Mouse (Mus musculus) kidney, embryonic 15.5 days (tissue): ENCODE results near the gene Eed. TPM values are rescaled to one million over a fixed set of nuclear protein-coding genes. Genes with fewer than 3 reads are reported as not detected.
A peak's percentile ranks its signal among the peaks of the same experiment; 100 is the strongest.
"Not testable (repeated sequence)": the region's sequence is repeated elsewhere in the genome, so short reads cannot be mapped to it uniquely, and the experiment has no call there.

Source experiments
- ATAC-seq: fragments of 200-750 bp; cut with Nextera tagmentation; replicated peaks from 2 replicates; pipeline ENCODE4 v1.8.0; 2017; ENCODE audit warnings: moderate TSS enrichment; ENCODE audit not compliant: low FRiP score
- H3K27ac ChIP-seq: fragments of 300-500 bp; sonication (generic); 2 replicates; pipeline ENCODE4 v1.5.1; 2015; ENCODE audit warnings: mild to moderate bottlenecking, inconsistent platforms
- H3K27me3 ChIP-seq: fragments of 300-500 bp; sonication (generic); 2 replicates; pipeline ENCODE4 v1.6.1; 2015; ENCODE audit warnings: inconsistent platforms
- H3K36me3 ChIP-seq: fragments of 300-500 bp; sonication (generic); 2 replicates; pipeline ENCODE4 v1.6.1; 2015; ENCODE audit warnings: inconsistent platforms
- H3K4me1 ChIP-seq: fragments of 300-500 bp; sonication (generic); 2 replicates; pipeline ENCODE4 v1.6.1; 2015; ENCODE audit warnings: inconsistent platforms
- H3K4me2 ChIP-seq: fragments of 300-500 bp; sonication (generic); 2 replicates; pipeline ENCODE4 v1.6.1; 2015; ENCODE audit warnings: moderate library complexity, mild to moderate bottlenecking, inconsistent platforms
- H3K4me3 ChIP-seq: fragments of 300-500 bp; sonication (generic); replicated peaks from 2 replicates; pipeline ENCODE4 v1.5.1; 2015; ENCODE audit warnings: mild to moderate bottlenecking, inconsistent platforms
- H3K9ac ChIP-seq: fragments of 300-500 bp; sonication (generic); 2 replicates; pipeline ENCODE4 v1.6.1; 2015; ENCODE audit warnings: mild to moderate bottlenecking, inconsistent platforms
- H3K9me3 ChIP-seq: fragments of 300-500 bp; sonication (generic); replicated peaks from 2 replicates; pipeline ENCODE4 v1.6.1; 2016; ENCODE audit warnings: inconsistent platforms
- WGBS: fragments of 180-500 bp; shearing (Covaris S2); methylation state at CpG from one replicate; pipeline ENCODE4 v1.1.7; 2015; ENCODE audit warnings: mixed read lengths; 5-methylcytosine and 5-hydroxymethylcytosine counted together
- polyA plus RNA-seq: library from polyadenylated mRNA; unstranded; fragments of >200 nt; fragmentation: Nextera tagmentation; extraction: Ambion mirVana; gene quantifications from 2 replicates; pipeline ENCODE4 v1.2.1, GENCODE M21; 2015

Gene Eed
- polyA plus RNA-seq, 1 experiment from 2014 or later, result 68.5 TPM

DNA sequence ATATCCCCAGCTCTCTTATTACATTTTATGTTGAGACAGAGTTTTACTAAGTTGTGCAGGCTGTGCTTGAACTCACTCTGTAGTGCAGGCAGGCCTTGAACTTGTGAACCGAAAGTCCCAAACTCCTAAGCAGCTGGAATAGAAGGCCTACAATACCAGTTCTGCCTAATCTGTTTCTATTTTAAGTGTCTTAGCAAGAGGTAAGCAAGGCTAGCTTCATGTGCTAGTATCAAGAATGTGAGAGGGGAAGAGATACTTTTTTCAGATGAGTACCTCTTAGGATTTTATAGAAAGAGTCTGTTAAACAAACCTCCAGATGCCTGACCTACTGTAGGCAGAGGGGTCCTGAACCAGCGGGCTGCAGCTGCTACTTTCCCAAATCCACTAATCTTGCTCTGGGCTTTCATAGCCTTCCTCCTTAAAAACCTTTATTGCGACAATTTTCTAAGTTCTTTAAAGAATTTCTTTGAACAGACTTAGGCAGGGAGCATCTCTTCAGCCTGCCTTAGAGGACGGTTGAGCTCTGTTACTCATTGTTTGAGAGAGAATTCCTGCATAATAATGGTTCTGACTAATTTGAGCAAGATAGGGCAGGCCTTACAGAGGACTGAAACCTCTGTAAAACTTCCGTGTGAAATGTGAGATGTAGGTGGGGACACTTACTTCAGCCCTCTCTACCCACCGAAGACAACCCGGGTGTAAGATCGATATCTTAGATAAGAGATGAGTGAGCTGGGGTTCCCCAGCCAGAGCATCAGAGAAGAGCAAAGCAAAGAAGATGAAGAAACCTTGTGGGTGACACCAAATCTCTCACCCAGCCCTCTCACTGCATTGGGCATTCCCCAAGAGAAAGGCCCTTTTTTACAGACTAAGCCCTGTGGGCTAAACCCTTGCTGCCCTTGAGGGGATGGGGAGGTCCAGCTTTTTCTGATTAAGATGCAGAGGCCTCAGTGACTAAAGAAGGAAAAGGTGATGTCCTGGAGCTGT is 26.2 kb upstream of the Eed start:
- WGBS, result 51% methylated on average over 8 of the region's 8 CpGs
- H3K27ac ChIP-seq, result peak overlapping the region; percentile 45; the same call in 1 of the 2 replicates
- no peaks in the 10 kb centered on the region for H3K9me3 ChIP-seq
- no peak overlapping the region for H3K9ac ChIP-seq
- H3K4me1 ChIP-seq, result no peaks in the 10 kb centered on the region
- H3K36me3 ChIP-seq, result no peaks in the 10 kb centered on the region
- no peak overlapping the region for H3K4me3 ChIP-seq
- H3K27me3 ChIP-seq, result no peaks in the 10 kb centered on the region
- H3K4me2 ChIP-seq, result no peak overlapping the region
- no peak for ATAC-seq

DNA sequence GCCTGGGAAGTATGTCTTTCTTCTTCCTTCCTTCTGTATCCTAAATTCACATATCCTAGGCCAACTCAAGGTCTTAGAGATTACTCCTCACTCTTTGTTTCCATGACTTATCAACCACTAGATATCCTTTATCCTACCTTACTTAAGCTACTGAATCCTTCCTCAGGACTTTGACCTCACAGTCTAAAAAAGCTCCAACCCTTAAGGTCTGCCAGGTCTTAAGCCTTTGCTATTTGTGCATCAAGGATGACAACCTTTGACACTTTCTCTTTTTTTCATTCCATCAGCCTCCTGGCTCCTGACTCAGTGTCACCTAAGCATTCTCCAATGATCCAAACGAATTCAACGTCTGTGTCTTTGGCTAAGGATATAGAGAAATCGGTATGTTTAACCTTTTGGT is 24.0 kb upstream of the Eed start:
- no peak for ATAC-seq
- no peak overlapping the region for H3K9ac ChIP-seq
- WGBS, result 91% methylated on average over 3 of the region's 3 CpGs

DNA sequence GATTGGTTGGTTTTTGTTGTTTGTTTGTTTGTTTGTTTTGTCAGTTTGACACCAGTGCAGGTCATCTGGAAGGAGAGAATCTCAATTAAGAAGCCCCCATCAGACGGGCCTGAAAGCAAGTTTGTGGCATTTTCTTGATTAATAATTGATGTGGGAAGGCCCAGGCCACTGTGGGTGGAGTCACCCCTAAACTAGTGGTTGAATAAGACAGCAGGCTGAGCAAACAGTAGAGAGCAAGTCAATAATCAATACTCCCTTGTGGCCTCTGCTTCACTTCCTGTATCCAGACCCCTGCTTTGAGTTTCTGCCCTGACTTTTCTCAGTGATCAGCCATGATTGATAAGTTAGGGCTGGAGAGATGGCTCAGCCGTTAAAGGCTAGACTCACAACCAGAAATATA is 21.6 kb upstream of the Eed start:
- no peaks in the 10 kb centered on the region for H3K9me3 ChIP-seq
- H3K4me3 ChIP-seq, result no peak overlapping the region
- no peak overlapping the region for H3K4me2 ChIP-seq
- H3K27ac ChIP-seq, result no peak overlapping the region
- no peak overlapping the region for H3K9ac ChIP-seq
- H3K27me3 ChIP-seq, result no peaks in the 10 kb centered on the region
- no peaks in the 10 kb centered on the region for H3K36me3 ChIP-seq
- peaks cover 5% of the 10 kb centered on the region for H3K4me1 ChIP-seq
- 71% methylated on average over 2 of the region's 2 CpGs for whole genome bisulfite sequencing
- ATAC-seq, result no peak

More for the DNA sequence above, 24.0 kb upstream of the Eed start:
- Histone ChIP-seq H3K27ac (no peak overlapping the region), H3K4me1 (no peaks in the 10 kb centered on the region), H3K27me3 (no peaks in the 10 kb centered on the region), H3K4me2 (no peak overlapping the region), H3K9me3 (no peaks in the 10 kb centered on the region), H3K36me3 (no peaks in the 10 kb centered on the region), H3K4me3 (no peak overlapping the region)

DNA sequence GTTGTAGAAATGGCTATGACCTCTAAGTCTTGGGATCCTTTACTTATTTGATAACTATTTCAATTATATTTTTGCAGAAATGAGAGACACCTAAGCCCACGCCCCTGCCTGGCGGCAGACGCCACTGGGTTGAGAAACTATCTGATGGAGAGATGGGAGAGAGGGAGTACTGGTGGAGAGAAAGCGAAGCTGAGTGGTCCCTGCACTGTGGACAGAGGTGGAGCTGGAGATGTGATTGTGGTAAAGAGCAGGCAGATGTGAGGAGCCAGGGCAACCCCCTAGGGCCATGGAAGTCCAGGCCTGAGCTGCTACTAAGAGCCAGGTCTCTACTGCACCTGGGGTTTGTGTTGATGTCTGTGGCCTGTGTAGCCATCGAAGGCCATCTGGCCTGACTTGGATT is 18.7 kb upstream of the Eed start:
- Histone ChIP-seq H3K27ac (no peak overlapping the region), H3K27me3 (no peaks in the 10 kb centered on the region), H3K4me2 (no peak overlapping the region), H3K9ac (no peak overlapping the region), H3K4me3 (no peak overlapping the region), H3K9me3 (no peaks in the 10 kb centered on the region), H3K4me1 (peaks cover 5% of the 10 kb centered on the region), H3K36me3 (no peaks in the 10 kb centered on the region)
- no peak for ATAC-seq
- 92% methylated on average over 5 of the region's 5 CpGs for WGBS

DNA sequence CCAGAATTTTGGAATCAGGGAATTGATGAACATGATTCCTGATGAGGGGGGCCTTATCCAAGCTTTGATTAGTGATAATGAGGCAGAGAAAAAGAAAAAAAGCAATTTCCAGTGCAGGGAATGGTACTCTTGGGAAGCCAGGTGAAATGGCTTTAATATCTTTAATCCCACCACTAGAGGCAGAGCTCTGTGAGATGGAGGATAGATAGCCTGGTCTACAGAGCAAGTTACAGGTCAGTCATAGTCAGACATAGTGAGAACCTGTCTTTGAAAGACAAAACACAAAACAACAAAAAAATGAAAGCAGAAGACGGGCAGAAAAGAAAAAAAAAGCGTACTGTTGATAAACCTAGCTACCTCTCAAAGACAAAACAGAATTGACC is 17.8 kb upstream of the Eed start:
- no peaks in the 10 kb centered on the region for H3K9me3 ChIP-seq
- H3K36me3 ChIP-seq, result no peaks in the 10 kb centered on the region
- no peak overlapping the region for H3K27ac ChIP-seq
- ATAC-seq, result 0 out of 2 replicates have a peak, but pooled peaks have one; percentile 67
- H3K4me2 ChIP-seq, result peak overlapping the region; percentile 30; the same call in 1 of the 2 replicates
- H3K4me1 ChIP-seq, result peaks cover 5% of the 10 kb centered on the region
- no peak overlapping the region for H3K9ac ChIP-seq
- 84% methylated on average over 2 of the region's 2 CpGs for WGBS
- H3K4me3 ChIP-seq, result no peak overlapping the region
- H3K27me3 ChIP-seq, result no peaks in the 10 kb centered on the region

DNA sequence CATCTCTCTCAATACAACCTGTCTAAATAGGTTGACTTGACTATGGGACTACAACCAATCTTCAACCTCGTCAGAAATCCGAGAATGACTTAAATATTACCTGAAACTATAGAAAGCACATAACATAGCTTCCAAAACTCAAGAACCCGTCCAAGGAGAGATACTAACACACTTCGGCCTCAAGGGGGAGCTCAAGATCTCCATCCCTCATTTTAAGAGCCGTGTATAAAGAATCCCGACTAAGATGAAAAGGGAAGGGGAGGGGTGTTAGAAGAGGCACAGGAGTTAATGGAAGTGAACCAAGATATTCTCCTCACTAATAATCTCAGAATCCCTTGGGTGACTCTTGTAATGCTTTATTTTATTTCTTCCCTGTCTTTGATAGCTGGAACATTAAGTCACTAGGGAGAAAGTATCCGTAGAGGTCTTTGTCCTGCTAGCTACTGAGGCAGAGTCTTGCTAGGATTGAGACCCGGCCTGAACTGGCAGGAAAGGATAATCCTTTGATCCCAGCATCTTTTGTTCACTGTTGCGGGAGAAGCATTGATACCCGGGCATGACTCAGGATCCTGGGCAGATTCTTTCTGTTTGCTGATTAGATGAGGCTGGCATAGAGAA is 17.3 kb upstream of the Eed start:
- Histone ChIP-seq H3K9ac (no peak overlapping the region), H3K9me3 (no peaks in the 10 kb centered on the region), H3K4me2 (peak overlapping the region; percentile 30; the same call in 1 of the 2 replicates), H3K27ac (no peak overlapping the region), H3K4me1 (peaks cover 5% of the 10 kb centered on the region), H3K4me3 (no peak overlapping the region), H3K27me3 (no peaks in the 10 kb centered on the region), H3K36me3 (no peaks in the 10 kb centered on the region)
- peak; percentile 52; the same call in 1 of the 2 replicates for ATAC-seq
- 16% methylated on average over 10 of the region's 10 CpGs for WGBS

DNA sequence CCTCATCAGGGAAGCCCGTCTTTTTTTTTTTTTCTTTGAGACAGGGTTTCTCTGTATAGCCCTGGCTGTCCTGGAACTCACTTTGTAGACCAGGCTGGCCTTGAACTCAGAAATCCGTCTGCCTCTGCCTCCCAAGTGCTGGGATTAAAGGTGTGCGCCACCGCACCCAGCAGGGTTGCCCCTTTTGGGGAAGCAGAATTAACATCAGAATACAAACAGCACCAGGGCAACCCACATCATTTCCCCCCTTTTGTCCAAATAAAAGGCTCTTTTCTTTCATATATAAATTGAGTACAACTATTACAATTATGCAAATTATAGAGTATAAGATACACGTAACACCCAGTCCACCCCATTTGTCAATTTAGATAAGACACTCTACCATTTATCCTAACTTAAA is 16.7 kb upstream of the Eed start:
- H3K27me3 ChIP-seq, H3K27ac ChIP-seq, H3K4me1 ChIP-seq, H3K4me3 ChIP-seq, H3K9ac ChIP-seq, H3K4me2 ChIP-seq, H3K36me3 ChIP-seq, ATAC-seq, H3K9me3 ChIP-seq: not testable (repeated sequence)
- 51% methylated on average over 5 of the region's 5 CpGs for WGBS

DNA sequence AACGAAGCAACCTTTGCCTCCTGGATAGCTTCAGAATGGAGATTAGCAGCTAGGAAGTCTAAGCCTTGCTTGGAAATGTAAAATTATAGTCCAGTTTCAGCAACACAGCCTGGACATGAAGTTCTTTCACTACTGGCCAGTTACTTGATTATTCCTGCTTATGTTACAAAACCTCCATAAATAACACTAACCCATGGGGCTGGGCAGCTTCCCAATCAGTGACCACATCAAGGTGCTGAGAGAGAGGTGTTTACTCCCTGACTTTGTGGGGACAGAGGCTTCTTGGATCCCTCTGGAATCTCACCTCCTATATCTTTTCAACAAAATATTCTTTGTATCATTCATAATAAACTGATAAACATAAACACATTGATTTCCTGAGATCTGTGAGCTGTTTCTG is 12.3 kb upstream of the Eed start:
- Histone ChIP-seq H3K27ac (no peak overlapping the region), H3K27me3 (no peaks in the 10 kb centered on the region), H3K9me3 (no peaks in the 10 kb centered on the region), H3K4me1 (peaks cover under 1% of the 10 kb centered on the region), H3K36me3 (no peaks in the 10 kb centered on the region), H3K4me2 (no peak overlapping the region), H3K4me3 (no peak overlapping the region), H3K9ac (no peak overlapping the region)
- WGBS, result 85% methylated on average over 1 of the region's 1 CpGs
- no peak for ATAC-seq

DNA sequence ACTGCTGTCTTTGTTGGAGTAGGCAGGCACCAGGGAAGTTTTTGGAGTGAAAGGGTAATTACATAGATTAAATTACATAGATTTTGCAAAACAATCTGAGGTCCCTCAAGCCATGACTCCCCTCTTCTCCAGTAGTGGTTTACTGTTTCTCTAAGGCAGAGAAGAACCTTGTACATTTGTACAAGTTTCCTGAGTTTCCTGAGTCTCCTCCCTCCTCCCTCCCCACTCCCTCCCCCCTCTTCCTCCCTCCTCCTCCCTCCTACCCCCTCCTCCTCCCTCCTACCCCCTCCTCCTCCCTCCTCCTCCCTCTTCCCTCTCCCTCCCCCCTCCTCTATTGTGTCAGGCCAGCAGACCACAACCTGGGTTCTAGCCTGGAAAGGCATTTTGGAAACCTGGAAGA is 3.6 kb upstream of the Eed start:
- H3K36me3 ChIP-seq, result no peaks in the 10 kb centered on the region
- no peaks in the 10 kb centered on the region for H3K27me3 ChIP-seq
- H3K4me1 ChIP-seq, result peaks cover 9% of the 10 kb centered on the region; the same call in 1 of the 2 replicates
- H3K4me3 ChIP-seq, result no peak overlapping the region
- no peak overlapping the region for H3K4me2 ChIP-seq
- no peak overlapping the region for H3K9ac ChIP-seq
- ATAC-seq, result no peak
- H3K27ac ChIP-seq, result 0 out of 2 replicates have a peak overlapping the region, but pooled peaks have one; percentile 48
- H3K9me3 ChIP-seq, result no peaks in the 10 kb centered on the region

DNA sequence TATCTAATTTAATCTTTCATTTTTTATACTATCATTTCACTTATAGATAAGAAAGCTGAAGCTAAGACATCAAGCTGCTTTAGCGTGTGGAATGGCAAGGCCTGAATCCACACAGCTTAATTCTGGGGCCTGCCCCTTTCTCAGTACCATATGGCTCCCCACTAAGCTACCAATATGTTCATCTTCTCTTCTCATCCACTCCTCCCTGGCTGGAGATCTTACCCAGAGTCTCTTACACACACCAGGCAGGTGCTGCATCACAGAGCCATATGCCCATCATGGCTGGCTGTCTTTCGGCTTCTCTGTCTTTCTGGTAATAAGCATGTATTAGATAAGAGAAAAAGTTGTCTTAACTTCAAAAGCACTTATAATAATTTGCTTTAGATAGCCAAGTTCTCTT is 2.7 kb upstream of the Eed start:
- no peaks in the 10 kb centered on the region for H3K9me3 ChIP-seq
- no peaks in the 10 kb centered on the region for H3K27me3 ChIP-seq
- no peak overlapping the region for H3K9ac ChIP-seq
- H3K4me2 ChIP-seq, result no peak overlapping the region
- no peak for ATAC-seq
- WGBS, result 93% methylated on average over 2 of the region's 2 CpGs
- H3K36me3 ChIP-seq, result no peaks in the 10 kb centered on the region
- no peak overlapping the region for H3K27ac ChIP-seq
- H3K4me3 ChIP-seq, result no peak overlapping the region
- peaks cover 17% of the 10 kb centered on the region; the same call in 1 of the 2 replicates for H3K4me1 ChIP-seq

DNA sequence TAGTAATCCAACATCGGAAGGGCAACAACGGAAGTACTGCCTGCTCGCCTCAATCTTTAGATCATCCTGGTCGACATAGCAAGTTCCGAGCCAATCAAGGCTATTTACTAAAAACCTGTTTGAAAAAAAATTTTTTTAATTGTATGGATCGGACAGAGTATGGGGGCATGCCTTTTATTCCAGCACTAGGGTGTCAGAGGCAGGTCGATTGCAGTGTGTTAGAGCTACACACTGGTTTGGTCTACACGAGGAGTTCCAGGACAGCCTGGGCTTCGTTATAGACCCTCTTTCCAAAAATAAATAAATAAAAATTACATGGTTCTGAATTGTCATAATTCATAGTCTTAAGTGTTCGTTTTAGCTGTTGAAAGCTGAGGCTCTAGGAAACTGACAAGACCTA is 774 bp upstream of the Eed start:
- peaks cover 6% of the 10 kb centered on the region for H3K36me3 ChIP-seq
- peak overlapping the region; percentile 100 for H3K27ac ChIP-seq
- no peaks in the 10 kb centered on the region for H3K9me3 ChIP-seq
- ATAC-seq, result 0 out of 2 replicates have a peak, but pooled peaks have one; percentile 7
- no peaks in the 10 kb centered on the region for H3K27me3 ChIP-seq
- peak overlapping the region; percentile 90 for H3K4me3 ChIP-seq
- H3K4me1 ChIP-seq, result peaks cover 18% of the 10 kb centered on the region; the same call in 1 of the 2 replicates
- H3K4me2 ChIP-seq, result peak overlapping the region; percentile 72
- peak overlapping the region; percentile 88 for H3K9ac ChIP-seq
- 11% methylated on average over 10 of the region's 10 CpGs for WGBS

DNA sequence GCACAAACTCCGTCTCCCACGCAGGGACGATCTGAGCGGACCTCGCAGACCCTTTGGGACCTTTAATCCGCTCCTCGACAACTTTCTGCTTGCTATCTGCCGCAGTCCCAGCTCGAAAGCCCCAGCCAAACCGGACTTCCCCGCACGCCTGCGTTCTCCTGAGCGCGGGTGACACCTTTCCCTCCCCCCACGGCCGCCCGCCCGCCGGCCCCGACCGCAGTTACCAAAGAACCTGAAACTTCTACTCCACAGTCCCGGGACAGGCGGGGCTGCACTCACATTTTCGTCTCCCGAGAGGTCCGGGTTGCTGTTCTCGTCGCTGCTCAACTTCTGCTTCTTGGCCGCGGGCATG is 674 bp downstream of the Eed start:
- peak; percentile 59 for ATAC-seq
- Histone ChIP-seq H3K27ac (peak overlapping the region; percentile 100), H3K4me3 (peak overlapping the region; percentile 90), H3K9ac (peak overlapping the region; percentile 88), H3K9me3 (no peaks in the 10 kb centered on the region), H3K36me3 (peaks cover 18% of the 10 kb centered on the region), H3K27me3 (no peaks in the 10 kb centered on the region), H3K4me2 (peak overlapping the region; percentile 72), H3K4me1 (peaks cover 15% of the 10 kb centered on the region; the same call in 1 of the 2 replicates)
- WGBS, result under 1% methylated on average over 31 of the region's 31 CpGs
